Mouse (Mus musculus) T-helper 2 cell (primary cell): ENCODE results near the gene Epb41l2.

ENCODE experiments used
- in situ Hi-C: fragments of 300-600 bp; cut with MboI, MseI; formaldehyde crosslinking; loops from one replicate; pipeline ENCODE4 v1.15.1; 2025; ENCODE audit warnings: high pct_unique_total_duplicates

Gene Epb41l2

DNA sequence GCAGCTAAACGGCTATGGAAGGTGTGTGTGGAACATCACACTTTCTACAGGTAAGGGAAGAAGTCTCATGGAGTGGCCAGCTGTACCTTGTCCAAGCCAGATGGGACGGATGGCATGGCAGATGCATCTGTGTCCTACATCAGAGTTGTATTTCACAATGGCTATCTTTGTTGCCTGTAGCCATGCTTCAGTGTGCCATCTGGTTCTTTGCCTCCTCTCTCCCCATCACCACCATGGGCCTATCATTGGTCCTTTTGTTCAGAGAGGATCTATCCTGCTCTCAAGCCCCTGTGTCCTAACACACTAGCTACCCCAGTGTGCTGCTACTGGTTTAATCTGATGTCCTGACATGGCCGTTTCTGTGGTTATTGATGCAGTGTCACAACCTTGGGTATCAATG is 120.1 kb downstream of the Epb41l2 start:
- in situ Hi-C loops = no loop called here

DNA sequence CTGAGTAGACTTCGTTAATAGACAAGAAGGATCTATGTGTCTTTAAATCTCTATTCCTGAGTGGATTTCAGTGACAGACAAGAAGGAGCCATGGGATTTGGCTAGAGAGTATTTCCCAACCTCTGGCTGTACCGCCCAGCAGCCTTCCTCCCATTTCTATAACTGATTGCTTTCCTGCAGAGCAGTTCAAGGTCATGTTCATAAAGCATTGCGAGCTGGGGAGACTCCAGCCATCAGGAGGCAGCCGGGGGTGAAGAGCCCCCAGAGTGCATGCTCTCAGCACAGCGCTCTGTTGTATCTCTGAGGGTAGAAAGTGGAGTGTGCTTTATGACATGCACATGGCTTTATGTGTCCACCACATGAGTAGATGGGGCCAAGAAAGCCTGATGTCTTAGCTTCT is 123.2 kb downstream of the Epb41l2 start:
- in situ Hi-C loops = no loop called here

DNA sequence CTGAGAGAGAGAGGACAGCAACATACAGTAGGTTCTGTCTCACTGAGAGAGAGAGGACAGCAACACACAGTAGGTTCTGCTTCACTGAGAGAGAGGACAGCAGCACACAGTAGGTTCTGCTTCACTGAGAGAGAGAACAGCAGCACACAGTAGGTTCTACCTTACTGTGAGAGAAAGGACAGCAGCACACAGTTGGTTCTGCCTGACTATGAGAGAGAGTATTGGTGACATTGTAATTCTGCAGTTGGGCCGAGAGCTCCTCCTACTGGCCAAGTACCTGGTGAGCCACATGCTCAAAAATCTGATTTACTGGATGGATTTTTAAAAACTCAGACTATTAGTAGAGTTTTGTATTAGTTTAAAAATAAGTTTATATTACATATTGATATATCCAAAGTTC is 128.9 kb downstream of the Epb41l2 start:
- in situ Hi-C loops = no loop called here

DNA sequence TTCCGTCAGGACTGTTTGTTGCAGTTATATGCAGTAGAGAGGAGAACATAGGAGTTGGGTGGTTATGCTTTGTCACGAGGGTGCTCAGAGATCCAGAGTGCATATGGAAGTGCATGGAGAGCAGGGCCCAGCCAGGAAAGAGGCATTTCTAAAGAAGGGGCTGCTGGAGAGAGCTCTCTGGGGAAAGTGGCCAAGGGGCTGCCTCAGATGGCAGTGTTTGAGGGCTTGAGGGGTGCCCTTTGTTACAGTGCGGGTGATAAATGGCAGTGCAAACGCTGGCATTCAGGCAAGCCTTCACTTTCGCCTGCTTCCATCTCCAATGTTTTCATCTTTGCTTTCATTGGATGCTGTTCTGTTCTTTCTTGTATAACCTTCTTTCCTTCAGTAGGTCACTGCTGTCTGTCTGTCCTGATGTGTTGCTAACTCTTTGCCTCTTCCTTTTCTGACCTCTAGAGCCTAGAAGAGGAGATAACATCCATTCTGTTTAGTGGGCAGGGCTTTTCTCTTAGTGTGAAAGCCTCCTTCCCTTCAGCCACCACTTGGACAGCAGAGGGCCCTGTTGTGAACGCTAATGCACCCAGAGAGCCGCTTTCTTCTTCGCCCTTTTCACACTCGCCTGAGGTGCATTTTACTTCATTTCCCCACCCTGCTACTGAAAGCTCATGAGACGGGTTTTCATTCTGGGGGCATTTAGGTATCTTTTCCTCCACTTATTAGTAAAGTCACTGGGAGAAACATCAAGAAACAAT is 139.9 kb downstream of the Epb41l2 start:
- in situ Hi-C loops = no loop called here

DNA sequence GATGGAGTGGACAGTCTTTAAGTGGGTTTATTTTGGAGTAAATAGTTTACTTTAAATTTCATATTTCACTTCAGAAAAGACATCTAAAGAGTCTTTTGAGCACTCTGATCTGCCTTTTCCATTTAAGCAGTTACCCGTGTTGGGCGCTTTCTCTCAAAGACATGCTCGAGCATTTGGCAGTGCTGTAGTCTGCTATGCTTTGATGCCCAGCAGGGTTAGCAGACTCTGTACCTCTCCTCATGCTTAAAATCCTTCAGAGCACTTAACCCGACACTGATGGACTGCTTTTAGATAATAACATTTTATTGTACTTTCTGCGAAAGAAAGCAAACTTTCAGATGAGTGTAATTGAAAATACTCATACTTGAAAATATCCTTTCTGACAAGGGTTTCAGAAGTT is 143.7 kb downstream of the Epb41l2 start:
- in situ Hi-C loops = no loop called here

DNA sequence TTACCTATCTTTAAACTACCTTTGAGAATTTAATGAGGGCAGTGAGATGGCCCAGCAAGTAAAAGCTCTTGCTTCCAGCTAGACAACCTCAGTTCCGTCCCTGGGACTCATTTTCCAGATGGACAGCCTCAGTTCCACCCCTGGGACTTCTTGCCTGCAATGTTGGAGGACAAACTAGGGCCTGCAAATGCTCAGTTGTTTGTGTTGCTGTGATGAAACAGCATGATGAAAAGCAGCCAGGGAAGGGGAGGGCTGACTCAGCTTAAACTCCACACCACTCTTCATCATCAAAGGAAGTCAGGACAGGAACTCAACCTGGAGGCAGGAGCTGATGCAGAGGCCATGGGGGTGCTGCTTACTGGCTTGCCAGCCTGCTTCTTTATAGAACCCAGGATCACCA is 154.2 kb downstream of the Epb41l2 start:
- in situ Hi-C loops = no loop called here

DNA sequence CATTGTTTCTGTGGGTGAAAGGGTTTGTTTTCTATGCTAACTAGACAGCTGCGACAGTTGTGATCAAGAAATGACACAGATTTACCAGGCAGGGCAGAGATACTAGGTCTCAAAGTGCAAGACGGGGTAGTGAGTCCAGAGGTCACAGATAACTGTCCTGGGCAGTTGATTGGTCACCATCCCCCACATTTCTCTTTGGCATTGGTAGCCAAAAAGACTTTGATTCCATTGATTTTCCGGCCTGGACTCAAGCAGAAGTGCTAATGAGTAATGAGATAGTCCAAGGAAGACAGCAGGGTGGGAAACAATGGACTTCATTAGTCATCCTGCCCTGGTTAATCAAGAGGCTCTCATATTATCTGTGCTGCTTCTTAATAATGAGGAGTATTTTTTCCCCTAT is 160.4 kb downstream of the Epb41l2 start:
- in situ Hi-C loops = no loop called here

DNA sequence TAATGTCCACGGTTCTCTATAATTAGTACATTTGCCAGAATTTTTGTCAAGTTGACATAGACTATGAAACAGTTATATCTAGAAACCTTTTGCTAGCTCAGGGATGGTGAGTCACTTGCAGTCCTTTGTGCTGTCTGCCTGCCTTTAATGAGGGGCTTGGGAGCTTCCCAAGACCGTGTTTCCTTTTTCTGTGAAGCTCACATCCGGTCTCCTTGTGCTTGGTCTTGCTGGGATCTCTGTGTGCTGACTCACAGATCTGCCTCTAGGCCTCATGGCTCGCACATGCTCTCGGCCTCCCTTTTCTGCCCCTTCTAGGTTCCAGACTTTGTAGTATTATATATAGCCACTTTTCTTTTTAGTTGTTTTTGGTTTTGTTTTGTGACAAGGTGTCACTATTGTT is 160.8 kb downstream of the Epb41l2 start:
- in situ Hi-C loops = no loop called here

DNA sequence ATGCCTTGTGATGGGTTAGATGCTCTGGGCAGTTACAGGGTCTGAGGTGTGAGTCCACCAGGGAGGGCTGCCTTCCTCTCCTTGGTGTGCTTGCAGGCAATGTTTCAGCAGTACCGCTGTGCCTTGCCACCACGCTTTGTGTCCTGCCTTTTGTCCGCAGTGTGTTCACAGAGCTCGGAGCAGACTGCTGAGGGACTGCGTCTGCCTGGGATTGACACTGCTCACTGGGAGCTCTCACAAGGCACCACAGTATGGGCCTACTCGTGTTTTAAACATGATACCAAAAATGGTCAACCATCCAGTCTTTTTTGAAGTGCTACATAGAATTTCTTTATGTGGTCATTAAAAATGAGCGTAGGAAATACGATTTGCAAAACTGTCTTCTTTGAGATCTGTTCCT is 164.1 kb downstream of the Epb41l2 start:
- in situ Hi-C loops = no loop called here

DNA sequence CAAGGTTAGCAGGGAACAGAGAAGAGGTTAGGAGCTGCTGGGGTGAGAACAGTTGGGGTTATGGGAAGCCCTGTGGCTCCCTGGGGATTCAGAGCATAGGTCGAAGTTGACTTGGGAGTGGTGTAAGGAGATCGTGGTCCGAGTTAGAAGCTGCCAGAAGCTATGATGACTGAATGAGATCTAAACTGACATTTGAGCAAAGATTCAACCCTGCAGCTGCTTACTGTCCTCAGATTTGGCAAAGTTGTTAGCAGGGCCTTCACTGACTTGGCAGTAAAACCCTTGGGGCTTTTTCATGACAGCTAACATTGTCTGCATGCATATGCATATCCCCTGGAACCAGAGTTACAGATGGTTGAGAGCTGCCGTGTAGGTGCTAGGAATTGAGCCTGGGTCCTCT is 166.6 kb downstream of the Epb41l2 start:
- in situ Hi-C loops = no loop called here

DNA sequence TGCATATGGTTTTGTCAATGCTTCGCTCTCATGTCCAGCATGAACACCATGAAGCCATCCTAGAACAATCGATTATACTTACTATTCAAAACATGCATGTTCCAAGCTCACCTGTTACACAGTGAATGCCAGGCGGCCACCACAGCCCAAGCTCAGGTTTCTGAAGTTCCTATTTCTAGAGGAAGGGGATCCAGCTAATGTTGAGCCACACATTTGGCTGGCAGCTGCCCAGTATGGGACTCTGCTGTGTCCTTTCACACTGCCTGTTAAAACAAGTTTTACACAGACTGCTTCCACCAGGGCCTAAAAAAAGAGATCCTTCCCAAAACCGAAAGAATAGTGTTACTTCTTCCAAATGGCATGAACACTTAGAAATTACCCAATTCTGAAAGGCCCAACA is 167.0 kb downstream of the Epb41l2 start:
- in situ Hi-C loops = no loop called here

DNA sequence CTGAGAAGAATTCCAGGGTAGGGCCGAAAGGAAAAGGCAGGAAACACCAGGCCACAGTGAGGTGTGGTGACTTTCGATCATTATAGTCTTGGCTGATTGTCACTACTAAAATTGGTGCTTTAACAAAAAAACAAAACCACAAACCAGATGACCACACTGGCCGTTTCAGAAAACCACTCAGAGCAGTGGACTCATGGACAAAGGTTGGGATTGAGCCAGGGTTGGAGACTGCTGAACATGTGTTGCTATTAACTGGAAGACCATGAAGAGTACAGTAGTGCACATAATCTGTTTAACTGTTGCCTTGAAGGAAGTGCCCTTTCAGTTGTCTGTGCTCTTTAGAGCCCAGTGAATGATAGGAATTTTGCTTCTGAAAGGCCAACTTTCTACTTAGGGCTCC is 167.5 kb downstream of the Epb41l2 start:
- in situ Hi-C loops = no loop called here

DNA sequence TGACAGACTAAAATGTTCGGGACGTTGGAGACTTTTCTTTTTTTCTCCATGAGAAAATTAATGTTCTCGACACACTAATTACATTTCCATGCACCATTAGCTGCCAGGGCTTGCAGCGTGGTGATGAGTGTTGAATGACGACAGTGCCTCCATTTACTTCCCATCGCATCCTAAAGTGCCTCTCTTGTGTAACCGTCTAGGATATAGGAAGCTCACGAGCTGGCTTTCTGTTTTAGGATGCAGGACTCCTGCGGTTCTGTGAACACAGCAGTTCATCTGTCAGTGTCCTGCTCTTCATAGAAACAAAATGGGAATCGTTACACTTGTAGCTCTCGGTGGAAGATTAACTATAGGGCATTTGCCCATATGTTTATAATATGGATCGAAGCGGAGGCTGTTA is 171.7 kb downstream of the Epb41l2 start:
- in situ Hi-C loops = no loop called here

DNA sequence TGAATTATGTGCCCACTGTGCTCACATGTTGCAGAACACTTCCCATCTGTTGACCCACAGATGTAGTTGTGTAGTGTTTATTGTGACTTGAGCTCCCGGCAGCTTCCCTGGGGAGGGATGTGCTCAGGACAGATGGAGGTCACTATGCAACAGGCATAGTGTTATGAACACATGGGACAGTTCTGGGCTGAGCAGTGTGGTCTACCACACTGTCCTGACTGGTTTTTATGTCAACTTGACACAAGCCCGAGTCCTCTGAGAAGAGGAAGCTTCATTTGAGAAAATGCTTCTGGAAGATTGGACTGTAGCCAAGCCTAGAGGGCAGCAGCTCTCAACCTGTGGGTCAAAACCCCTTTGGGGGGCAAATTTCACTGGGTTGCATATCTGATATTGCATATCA is 173.5 kb downstream of the Epb41l2 start:
- in situ Hi-C loops = no loop called here

DNA sequence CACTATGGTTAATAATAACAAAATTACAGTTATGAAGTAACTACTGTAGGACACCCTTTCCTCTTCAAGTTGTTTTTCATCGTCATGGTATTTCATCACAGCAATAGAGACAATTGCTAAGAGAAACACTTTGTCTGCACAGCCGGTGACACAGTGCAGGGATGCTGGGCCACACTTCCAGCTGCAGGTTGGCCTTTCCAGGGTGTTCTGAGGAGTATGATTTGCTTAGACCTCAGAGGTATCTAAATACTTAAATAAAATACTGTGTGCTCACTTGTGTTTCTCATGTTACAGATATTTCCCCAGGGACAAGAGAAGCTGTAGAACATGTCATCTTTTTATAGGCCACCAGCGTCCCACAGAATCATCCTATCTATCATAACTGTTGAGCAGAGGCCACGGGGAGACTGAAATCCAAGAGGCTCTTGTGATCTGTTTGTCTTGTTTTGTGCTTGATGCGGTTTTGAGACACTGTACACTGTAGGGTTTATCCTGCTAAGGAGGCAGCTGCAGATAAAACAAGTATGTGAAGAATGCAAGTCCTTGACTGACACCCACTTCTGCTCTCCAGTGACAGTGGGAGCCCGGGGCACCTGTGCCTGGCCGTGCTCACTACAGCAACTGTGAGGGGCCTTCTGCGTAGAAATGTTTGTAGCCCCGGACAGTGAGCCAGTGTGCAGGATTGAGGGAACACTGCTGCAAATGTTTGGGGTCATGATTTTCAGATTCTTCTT is 174.1 kb downstream of the Epb41l2 start:
- in situ Hi-C loops = no loop called here

DNA sequence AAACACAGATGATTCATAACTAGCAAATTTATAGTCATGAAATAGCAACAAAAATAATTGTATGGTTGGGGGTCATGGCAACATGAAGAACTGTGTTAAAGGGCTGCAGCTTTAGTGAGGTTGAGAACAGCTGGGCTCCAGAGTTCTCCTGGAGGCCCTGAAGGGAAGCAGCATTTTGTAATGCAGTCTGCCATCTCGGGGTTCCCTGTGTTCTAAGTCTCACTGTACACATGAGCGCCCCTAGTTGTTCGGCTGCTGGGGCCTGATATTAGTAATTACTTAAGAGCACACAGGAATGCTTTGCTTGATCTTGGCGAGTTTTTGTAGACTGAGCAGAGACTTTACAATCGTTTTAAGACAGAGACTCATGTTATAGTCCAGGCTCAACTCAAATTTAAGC is 174.9 kb downstream of the Epb41l2 start:
- in situ Hi-C loops = no loop called here

DNA sequence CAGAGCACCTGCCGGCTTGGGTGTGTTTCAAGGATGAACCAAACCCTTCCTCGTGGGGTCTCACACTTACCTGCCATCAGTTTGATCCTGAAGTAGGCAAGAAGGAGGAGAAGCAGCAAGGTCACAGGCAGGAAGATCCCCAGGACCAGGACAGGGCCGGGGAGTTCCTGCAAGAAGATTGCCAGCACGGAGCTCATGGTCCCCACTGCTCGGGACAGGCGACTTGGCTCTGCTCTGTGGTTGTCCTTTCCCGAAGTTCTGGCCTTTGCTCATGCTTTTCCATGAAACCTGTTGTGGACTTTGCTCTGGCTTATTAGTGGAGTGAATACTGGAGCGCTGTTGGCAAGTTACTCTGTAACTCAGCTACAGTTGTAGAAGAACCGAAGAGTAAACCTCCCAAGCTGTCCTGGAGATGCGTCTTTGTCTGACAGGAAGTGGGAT is 176.3 kb downstream of the Epb41l2 start, which contains the start of gene Smlr1:
Gene Smlr1, minus strand, starts transcription at position 377 of the 441 bp plus-strand sequence.
- in situ Hi-C loops = no loop called here

DNA sequence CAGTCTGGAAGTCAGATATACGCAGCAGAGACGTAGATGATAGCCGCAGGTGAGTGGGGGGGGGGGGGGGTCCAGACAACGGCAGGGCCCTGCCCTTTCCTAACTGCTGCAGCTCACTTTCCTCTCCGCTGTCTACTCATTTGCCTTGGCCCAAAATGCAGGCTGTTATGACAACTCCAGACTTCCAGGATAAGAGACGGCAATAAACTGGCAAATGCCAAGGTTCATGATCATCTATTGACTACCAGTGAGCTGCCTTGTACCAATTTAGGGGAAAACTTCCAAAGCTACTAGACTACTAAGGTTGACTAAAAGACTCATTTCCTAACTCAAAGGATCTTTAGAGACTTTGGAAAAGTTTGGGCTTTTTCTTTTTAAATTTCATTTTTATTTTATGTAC is 177.0 kb downstream of the Epb41l2 start:
- in situ Hi-C loops = no loop called here

DNA sequence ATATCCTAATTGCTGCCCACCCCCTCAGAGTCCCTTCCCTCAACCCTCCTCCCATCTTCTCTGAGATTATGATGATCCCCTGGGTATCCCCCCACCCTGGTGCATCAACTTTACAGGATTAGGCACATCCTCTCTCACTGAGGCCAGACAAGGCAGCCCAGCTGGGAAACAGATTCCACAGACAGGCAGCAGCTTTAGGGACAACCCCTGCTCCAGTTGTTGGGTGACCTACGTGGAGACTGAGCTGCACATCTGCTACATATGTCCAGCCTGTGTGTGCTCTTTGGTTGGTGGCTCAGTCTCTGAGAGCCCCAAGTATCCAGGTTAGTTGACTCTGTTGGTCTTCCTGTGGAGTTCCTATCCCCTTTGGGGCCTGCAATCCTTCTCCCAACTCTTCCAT is 179.1 kb downstream of the Epb41l2 start:
- in situ Hi-C loops = no loop called here

DNA sequence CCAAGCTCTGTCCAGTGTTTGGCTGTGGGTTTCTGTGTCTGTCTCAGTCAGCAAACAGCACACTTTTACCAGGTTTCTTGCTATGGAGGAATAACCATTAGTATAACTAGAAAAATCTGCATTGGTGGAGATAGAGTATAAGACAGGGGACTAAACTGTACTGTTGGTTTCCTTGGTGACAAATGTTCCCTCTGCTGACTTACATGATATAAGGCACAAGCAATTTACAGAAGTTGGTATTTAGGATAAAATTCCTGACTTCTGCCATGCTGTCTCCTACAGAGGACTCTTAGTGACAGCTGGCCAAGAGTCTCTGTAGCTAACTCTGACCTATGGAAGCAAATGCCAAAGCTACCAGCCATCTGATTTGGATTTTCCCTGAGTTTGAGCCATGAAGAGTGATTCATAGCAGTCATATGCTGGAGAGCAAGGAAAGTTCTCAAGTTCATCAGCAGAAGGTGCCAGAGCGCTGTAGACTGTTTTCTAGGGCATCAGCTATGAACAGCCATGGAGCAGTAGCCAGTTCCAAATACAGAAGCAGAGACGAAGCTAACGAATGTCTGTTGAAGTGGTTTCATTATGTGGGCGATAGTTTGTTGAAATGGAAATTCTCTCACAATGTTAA is 179.7 kb downstream of the Epb41l2 start:
- in situ Hi-C loops = no loop called here

DNA sequence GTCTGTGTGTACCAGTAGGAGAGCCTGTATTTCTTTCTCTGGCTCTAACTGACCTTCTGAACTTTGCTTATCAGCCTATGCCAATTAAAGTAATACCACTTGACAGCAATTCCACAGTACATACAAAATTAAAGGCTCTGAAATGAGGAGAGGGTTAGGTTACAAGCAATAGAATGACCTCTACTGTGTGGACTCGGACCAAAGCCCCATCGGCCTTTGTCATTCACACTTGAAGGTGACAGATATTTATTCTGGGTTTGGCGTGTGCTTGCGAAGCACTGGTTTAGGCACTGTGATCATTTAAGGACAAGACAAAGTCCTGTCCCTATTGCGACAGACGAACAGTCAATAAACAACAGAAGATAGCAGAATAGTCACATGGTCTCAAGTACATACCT is 180.2 kb downstream of the Epb41l2 start:
- in situ Hi-C loops = no loop called here

DNA sequence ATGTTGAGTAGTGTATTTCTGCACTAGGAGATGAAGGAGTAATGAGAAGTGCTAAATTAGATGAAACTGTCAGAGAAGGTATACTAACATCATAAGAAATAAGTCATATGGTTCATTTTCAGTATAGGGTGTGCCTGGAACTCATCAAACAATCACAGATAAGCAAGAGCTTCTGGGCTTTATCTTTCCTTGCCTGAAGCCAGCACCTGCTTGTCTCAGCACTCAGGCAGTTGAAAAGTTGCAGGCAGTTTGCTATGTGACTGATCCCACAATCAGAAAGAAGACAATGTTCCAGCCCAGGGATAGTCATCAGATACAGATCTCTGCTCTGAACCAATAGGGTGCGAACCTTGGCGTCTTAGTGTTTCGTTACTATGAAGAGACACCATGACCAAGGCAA is 181.5 kb downstream of the Epb41l2 start:
- in situ Hi-C loops = no loop called here

DNA sequence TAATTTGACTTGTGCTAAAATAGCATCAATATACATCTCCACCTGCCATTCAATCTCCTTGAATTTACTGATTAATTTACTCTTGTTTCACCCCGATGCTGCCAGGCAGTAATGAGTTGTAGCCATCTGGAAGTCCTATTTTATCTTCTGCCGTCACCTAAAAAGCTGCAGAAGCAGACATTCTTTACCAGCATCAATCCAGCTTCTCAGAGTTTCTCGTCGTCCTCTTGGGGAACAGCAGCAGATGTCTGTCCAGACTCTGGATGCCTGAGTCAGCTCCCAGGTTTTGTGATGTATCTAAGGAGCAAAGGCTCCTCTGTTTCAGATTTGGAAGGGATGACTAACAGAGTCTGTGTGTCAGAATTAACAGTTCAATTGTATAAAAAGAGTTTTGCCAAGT is 193.3 kb downstream of the Epb41l2 start:
- in situ Hi-C loops = no loop called here
